Mouse (Mus musculus) cerebellum, adult 9-11 months (tissue): Measurements from ENCODE around the gene Anks1b.

Source experiments
- DNase-seq: peaks from one replicate; pipeline ENCODE4 v3.0.0; 2022

The Anks1b gene

DNA sequence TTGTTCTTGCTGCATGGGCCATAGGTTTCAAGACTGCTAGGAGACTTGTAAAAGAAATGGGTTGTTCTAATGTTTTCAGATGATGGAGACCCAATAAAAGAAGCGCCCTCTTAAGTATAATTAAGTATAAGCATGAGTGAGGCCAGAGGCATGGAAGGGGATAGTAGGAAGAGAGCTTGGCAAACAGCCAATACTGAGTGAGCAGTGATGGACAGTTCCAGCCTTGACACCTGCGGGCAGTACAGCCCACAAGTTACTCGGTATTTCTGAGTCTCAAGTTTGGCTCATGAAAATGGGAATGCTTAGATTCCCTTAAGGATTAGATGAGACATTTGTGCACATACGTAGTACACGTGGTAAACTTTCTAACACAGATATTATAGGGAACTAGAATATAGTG, 1016.3 kb downstream of the Anks1b start:
- DNase-seq, result no peak

- peak; percentile 28 for DNase-seq
Observed at GRCm38 (mm10) chr10:90892728-90893127, 1019.4 kb downstream of the Anks1b start.

DNA sequence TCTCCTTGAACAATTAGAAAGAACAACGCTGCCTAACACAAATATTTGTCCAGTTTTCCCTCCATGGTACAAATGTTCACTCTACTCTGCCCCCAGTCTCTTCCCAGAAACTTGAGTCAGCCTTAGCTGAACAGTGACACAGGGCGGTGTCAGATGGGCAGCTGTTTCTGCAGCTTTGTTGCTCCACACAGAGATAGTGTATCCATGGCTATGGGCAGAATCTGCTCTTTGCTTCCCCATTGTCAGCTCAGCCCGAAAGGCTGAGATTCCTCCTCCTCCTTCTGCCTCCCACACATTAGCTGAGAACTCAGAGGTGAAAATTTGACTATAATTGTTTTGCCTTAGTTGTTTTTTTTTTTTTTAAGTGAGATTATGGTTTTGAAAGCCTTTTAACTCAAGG, 1024.6 kb downstream of the Anks1b start:
- no peak for DNase-seq

DNA sequence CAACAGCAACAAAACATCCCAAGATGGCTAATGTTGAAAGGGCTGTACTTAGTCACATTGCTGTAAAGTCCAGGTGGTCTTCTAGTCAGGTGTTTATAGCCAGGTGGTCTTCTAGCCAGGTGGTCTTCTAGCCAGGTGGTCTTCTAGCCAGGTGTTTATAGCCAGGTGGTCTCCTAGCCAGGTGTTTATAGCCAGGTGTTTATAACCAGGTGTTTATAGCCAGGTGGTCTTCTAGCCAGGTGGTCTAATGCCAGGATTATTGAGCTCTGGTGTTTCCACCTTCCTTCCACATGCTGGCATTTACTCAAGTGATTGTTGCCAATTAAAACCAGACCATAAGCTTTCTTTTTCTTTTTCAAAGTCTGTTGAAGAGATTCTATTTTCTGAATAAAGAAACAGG, 1030.9 kb downstream of the Anks1b start:
- DNase-seq, result no peak

DNA sequence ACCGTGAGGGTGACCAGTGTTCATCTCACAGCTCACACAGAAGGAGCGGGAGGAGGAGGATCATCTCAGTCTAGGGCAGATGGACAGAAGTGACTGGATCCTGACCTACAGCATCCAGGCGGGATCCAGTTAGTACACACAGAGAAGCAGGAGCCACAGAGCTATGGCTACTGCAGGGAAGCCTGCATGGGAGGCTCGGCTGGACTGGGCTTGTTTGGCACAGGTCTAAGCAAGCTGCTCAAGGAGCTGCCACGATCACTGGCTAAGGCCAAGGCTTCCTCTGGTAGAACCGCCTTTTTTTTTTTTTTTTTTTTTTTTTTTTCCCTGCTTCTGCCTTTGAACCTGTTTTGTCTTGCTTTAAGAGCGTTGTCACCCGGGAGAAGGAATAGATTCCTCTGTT, 1034.1 kb downstream of the Anks1b start:
- peak; percentile 21 for DNase-seq

DNA sequence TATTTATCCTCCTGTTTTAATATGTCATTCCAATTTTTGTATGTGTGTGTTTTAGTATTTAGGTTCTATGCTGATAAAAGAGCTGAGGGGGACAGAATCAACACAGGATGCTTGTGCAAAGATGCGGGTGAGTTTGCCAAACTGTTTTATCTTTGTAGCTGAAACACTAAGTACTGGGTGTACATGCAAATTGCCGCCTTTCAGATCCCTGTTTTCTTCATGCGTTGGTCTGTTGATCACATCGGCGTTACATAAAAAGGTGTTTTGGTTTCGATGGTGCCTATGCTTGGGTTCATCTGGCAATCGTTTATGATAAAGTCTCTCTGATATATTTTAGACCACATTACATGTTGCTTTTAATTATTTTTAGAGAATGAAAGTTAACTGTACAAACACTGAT, 1050.2 kb downstream of the Anks1b start:
- no peak for DNase-seq

GRCm38 (mm10) chr10:90933088-90933487, 1059.8 kb downstream of the Anks1b start:
- DNase-seq, result no peak

DNA sequence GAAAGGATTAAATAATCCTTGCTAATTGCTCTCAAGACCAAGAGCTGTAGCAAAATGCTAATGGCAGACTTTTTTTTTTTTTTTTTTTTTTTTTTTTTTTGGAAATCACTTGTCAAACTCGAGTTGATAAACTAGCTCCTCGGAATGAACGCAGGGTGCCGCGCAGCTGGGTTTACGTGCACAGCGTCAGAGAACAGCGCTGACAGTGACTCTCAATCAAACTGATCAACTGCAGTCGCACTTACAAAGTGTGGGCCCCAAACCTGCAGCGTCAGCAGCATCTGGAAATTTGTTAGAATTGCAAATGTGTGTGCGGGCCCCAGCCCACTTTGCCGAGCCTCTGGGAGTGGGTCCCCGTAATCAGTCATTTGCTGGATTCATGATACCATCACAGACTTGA, 1061.4 kb downstream of the Anks1b start:
- no peak for DNase-seq

- DNase-seq, result no peak
Observed at GRCm38 (mm10) chr10:90937721-90938460, 1064.6 kb downstream of the Anks1b start.

DNA sequence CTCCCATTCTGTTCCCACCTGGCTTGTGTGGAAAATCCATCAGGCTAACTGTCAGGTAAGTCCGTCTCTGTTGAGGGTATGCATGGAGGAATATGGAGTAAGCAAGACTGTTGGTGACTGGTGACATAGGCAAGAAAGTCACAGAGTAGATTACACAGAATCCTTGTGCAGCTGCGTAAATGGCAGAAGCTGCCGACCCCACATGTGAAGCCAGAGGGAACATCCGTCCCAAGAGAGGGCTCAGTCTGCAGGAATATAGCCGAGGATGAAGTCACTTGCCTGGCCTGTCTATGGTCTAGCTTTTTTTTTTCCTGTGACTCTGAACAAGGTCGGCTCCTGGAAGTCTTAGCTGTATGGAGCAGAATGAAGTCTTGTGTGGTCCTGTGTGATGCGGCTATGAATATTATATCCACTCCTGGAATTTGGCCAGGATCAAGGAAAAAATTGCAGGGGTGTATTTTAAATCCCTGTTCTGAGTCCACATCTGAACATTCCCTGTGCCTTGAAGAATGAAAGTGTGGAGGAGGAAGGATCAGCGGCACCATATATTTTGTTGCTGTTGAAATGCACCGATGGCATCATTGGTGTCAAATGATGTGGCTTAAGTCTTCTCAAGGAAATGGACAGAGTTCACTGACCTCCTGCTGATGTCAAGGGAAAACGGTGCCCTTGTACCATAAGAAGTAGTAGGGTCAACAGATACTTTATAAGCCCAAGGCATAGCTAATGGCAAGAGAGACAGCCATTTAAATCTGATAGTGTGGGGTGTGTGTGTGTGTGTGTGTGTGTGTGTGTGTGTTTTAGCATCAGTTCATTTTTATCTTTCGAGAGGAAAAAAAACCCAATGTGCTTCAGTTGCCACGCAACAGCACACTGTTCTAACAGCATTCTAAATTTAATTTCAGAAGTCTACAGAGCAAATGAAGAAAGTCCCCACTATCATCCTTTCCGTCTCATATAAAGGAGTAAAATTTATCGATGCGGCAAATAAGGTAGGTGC, 1067.5 kb downstream of the Anks1b start:
- no peak for DNase-seq

DNA sequence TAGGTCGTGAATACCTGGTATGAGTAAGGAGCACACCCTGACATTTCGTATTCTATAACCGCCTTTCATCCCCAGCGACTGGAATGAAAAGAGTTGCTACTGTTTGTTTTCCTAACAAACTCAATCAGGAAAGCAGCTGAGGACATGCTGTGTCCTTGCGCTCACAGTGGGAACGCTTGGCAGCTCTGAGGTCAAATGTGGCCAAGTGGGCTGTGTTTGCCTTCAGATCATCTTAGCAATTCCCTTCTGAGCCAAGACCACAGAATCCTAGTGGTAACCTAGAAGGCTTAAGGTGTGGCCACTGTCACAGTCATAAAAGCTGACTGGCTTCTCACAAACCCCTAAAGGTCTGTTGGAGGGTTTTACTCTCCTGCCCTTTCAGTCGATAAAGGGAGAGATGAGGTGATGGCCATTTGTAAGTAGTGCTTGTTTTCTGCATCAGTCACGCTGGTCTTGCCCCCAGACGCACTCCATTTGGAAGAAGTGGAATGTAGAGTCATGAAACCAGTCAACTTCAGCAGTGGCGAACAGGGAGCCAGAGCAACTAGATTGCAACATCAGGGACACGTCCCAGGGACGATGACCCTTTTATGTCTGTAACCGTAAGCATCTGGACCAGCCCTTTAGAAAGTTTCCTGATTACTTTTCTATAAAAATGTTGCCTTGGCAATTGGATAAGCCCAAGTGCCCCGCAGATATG, 1068.8 kb downstream of the Anks1b start:
- DNase-seq, result peak; percentile 64

- no peak for DNase-seq
Observed at GRCm38 (mm10) chr10:90947043-90947442, 1073.7 kb downstream of the Anks1b start.

DNA sequence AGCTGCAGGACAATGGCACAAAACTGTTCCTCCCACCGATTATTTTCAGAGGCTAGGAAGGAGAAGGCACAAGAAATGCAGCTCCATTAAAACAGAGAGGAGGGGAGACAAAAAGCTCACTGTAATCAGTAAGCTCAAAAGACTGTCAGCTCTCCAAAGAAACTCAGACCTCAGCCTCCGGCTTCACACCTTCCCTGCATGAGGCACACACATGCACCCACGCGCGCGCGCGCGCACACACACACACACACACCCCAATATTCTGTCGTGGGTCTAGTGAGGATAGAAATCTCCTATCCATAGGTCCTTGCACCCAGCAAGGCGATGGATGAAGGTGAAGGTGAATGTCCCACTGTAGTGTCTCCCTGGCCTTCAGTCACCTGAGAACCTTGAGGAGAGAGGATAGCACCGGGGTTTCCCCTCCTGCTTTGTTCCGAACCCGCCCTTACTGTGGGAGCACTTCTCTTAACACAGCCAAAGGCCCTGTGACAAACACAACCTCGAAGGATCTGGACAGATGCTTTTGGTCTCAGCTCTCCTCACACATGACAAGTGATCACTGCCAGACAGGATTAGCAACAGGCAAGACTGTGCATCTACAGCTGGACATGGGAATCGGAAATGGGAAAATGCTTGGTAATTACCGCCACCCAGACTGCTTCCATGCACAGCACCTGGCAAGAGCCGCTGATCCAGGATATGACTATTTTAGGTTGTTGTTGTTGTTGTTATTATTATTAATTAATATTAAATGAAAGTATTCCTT, 1074.5 kb downstream of the Anks1b start:
- DNase-seq, result no peak

- no peak for DNase-seq
Observed at GRCm38 (mm10) chr10:90953103-90953709, 1079.9 kb downstream of the Anks1b start.

DNA sequence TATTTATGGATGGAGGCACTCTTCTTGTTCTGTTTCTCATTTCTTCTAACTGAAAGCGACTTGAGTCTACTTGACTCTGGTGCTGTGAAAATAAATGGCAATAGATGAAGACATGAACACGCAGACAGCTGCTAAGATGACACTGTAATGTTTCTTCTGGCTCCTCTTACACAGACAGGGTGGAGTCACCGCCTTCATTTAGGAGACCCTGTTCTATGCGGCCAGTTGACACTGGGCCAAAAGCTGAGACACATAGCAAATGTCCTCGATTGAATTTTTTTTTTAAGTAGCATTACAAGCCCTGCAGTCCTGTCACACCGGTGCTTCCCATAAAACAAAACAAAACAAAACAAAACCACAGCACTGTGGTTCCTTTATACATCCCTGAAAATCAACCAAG, 1080.5 kb downstream of the Anks1b start:
- no peak for DNase-seq

GRCm38 (mm10) chr10:90960374-90960773, 1087.1 kb downstream of the Anks1b start:
- peak; percentile 64 for DNase-seq

DNA sequence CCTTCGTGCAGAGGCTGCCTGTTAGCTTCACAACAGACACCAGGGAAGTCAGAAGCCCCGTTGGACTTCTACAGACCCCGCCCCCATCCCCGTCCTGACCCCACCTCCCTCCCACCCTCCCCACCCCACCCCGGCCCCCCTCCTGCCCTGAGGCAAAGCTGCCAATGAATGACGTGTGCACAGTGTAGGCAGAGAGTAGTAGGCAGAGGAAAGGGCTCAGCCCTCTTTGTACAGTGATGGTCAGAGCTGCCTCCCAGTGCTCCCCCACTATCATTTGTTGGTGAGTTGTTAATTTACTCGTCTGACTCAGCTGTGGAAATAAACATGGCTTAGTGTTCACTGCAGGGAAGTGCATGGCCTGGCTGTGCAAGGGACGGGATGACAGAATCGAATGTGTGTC, 1091.2 kb downstream of the Anks1b start:
- DNase-seq, result no peak

DNA sequence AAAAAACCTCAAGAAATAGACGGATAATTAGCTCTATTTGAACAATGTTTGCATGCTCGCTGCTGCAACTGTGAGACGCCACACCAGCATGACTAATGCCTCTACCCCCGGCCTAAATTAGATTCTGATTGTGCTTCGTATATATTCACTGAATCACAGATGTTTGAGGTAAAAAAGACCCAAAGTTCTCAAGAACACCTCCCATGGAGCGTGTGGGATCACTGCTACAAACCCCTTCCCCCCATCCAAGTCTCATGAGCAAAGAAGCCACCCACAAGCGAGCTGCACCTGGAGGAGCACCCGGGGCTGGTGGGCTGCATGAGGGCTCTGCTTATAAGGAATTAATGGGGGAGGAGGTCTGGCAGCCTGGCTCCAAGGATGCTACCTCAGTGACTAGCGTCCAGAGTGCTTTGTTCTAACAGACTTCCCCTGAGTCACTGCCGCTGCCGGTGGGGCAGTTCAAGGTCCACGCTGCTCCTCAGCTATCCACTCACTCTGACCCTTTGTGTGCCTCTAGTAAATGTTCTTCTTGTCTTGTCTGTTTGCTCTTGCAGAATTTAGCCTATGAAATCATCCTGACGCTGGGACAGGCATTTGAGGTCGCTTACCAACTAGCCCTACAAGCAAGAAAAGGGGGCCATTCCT, 1092.5 kb downstream of the Anks1b start:
- no peak for DNase-seq

GRCm38 (mm10) chr10:90966821-90967220, 1093.5 kb downstream of the Anks1b start:
- peak; percentile 85 for DNase-seq

DNA sequence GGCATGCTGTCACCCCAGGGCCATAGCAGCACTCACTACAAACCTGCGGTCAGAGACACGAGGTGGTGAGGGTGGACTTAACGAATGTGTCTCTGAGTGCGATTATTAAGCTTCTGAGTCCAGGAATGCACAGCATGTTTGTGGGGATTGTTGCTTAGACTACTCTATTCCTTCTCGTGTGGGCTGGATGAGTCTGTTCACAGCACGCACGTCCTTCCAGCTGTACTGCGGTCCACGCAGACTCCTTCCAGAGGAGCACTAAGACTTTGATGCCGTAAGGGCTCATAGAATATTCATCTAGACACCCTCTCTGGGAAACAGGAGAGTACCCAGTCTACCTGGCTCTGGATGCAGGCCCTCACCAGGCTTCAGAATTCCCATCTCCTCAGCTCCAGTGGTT, 1094.9 kb downstream of the Anks1b start:
- DNase-seq, result no peak

DNA sequence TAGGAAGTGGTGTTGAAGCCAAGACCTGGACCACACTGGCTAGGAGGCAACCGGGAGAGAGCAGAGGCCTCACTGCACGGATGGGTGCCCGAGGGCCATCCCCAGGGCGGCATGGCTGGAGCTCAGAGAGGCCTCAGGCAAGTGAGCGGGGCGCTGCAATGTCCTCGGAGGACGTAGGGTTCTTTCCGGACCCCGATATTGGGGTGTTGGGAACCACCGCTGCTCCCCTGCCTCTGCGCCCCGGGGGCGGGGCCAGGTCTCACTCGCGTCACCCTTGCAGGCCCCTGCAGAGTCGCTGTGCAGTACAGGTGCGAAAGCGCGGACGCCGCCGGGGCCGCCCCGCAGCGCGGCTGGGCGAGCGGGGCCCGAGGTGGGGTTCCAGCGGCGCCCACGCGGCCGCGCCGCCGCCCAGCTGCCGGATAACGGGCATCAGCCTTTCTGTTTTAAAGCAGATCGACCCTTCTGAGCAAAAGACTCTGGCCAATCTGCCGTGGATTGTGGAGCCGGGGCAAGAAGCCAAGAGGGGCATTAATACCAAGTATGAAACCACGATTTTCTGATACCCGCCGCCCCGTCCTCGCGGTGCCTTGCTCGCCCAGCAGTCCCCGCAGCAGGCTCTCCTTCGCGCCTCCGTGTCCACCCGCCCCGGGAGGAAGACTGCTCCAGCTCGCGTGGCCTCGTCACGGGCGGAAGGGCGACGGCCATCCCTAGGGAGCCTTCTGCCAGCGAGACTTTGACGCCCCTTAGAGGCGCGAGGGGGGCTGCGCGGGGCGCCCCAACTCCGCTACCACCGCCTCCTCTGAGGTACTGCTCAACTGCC, 1096.3 kb downstream of the Anks1b start:
- DNase-seq, result peak; percentile 47
